Mouse (Mus musculus) lung, adult 2 months (tissue): ENCODE results near the gene Itgb1bp2. TPM values are rescaled to one million over a fixed set of nuclear protein-coding genes. Genes with fewer than 3 reads are reported as not detected.
"Not testable (repeated sequence)": the region's sequence is repeated elsewhere in the genome, so short reads cannot be mapped to it uniquely, and the experiment has no call there.

Experiments used
- DNase-seq: peaks from one replicate; pipeline ENCODE4 v3.0.0; 2022
- H3K4me1 ChIP-seq: fragments of 200-500 bp; 2 replicates; pipeline ENCODE4 v1.6.1; 2011; ENCODE audit warnings: low read length; ENCODE audit not compliant: control insufficient read depth, insufficient read depth
- H3K4me3 ChIP-seq: fragments of 200-500 bp; replicated peaks from 2 replicates; pipeline ENCODE3; 2011; ENCODE audit warnings: low read depth, mild to moderate bottlenecking, control low read depth, low read length; ENCODE audit errors: extremely low read depth
- CTCF ChIP-seq: fragments of 200-500 bp; IDR thresholded peaks from 2 replicates; pipeline ENCODE4 v1.5.1; 2011; ENCODE audit warnings: mild to moderate bottlenecking, low read length, control low read depth; ENCODE audit not compliant: insufficient read depth
- POLR2A ChIP-seq: fragments of 200-500 bp; IDR thresholded peaks from 2 replicates; pipeline ENCODE4 v1.6.1; 2011; ENCODE audit warnings: low read depth, mild to moderate bottlenecking, control low read depth, low read length, borderline replicate concordance; ENCODE audit errors: extremely low read depth
- WGBS: fragments of 180-500 bp; shearing (Covaris S2); methylation state at CpG from one replicate; pipeline ENCODE4 v1.1.7; 2018; 5-methylcytosine and 5-hydroxymethylcytosine counted together
- polyA plus RNA-seq: library from polyadenylated mRNA; depleted of rRNA; stranded (reverse); fragments of >200 nt; gene quantifications from 2 replicates; pipeline ENCODE4 v1.2.3, GENCODE M21; 2012; rRNA removed

The Itgb1bp2 gene
- polyA plus RNA-seq, 1 experiment, result 13.6 TPM

DNA sequence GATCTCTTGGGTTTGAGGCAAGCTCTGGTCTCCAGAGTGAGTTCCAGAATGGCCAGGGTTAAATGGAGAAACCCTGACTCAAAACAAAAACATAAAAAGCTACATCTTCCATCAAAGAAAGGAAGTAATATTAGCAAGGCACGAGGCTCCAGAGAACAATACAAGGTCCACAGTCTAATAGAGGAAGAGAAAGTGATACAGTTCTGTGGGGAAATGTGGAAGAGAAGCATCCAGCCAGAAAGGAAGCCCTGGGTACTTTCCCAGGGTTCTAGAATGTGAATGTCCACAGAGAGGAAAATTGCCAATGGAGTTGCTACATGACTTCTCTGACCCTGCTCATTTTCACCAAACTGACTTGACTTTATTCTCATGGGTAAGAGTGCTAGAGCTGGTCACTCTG, 2.3 kb downstream of the Itgb1bp2 start:
- WGBS, result 36% methylated on average over 1 of the region's 1 CpGs
- Histone ChIP-seq H3K4me3 (no peak overlapping the region), H3K4me1 (no peaks in the 10 kb centered on the region)
- no peak for DNase-seq
- no peak for TF ChIP-seq CTCF
- no peak for TF ChIP-seq POLR2A

DNA sequence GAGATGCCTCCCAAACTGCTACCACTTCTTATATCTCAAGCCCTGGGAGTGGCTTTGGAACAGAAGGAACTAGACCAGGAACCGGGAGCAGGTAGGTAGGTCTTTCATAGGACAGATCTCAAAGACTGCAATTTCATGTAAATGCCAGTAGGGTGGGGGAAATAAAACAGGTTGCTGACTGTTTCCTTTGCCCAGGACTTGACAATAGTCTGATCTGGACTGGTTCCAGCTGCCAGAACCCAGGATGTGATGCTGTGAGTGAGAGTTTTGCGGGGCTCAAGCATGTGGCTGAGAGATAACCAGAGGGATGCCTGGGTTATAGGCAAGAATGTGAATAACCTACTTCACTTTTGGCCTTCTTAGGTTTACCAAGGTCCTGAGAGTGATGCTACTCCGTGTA, 2.7 kb downstream of the Itgb1bp2 start:
- 63% methylated on average over 3 of the region's 3 CpGs for WGBS
- no peaks in the 10 kb centered on the region for H3K4me1 ChIP-seq
- no peak overlapping the region for H3K4me3 ChIP-seq
- no peak for DNase-seq
- TF ChIP-seq CTCF (no peak), POLR2A (no peak)

DNA sequence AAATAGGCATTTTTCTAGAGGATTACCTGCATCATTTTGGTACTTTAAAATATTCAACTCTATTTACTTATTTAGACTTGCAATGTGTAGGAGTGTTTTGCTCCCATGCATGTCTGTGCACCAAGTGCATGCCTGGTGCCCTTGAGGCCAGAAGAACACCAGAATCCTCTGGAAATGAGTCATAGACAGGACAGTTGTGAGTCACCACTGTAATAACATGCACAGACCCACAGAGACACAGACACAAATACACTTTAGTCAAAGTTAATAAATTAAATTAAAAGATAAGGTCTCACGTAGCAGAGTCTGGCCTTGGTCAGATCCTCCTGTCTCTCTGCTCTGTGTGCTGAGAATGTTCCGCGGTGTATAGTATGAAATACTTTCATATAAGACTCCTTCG, 23.3 kb downstream of the Itgb1bp2 start:
- no peaks in the 10 kb centered on the region for H3K4me1 ChIP-seq
- DNase-seq, result no peak
- TF ChIP-seq POLR2A, result no peak
- TF ChIP-seq CTCF, result no peak
- H3K4me3 ChIP-seq, result no peak overlapping the region
- 92% methylated on average over 4 of the region's 4 CpGs for WGBS

DNA sequence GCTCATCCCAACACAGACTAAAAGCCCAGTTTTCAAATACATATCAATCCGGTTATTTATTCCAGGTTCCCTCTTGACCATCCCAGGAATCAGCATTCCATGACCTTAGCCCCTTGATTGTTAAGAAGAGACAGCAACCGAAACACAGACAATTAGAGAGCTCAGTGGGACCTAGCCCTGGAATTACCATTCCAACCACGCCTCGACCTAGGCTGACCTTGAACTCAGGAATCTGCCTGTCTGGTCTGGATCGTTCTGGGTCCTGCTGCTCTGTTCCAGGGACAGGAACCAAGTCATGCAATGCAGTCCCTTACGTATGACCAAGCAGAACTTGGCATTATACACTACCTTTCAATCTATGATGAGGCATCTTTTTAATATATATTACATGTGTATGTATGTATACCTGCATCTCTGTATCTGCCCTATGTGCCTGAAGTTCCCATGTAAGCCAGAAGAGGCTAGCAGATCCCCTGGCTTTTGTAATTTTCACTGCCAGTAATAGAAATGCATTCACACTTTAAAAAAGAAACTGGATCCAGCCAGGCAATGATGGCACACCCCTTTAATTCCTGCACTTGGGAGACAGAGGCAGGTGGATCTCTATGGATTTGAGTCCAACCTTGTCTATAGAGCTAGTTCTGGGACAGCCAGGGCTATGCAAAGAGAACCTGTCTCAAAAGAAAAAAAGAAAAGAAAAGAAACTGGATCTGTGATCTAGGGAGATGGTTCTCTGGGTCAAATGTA, 32.9 kb downstream of the Itgb1bp2 start:
- DNase-seq, result no peak
- 71% methylated on average over 6 of the region's 6 CpGs for WGBS
- Histone ChIP-seq H3K4me3 (no peak overlapping the region), H3K4me1 (no peaks in the 10 kb centered on the region)
- TF ChIP-seq CTCF, result no peak
- no peak for TF ChIP-seq POLR2A

DNA sequence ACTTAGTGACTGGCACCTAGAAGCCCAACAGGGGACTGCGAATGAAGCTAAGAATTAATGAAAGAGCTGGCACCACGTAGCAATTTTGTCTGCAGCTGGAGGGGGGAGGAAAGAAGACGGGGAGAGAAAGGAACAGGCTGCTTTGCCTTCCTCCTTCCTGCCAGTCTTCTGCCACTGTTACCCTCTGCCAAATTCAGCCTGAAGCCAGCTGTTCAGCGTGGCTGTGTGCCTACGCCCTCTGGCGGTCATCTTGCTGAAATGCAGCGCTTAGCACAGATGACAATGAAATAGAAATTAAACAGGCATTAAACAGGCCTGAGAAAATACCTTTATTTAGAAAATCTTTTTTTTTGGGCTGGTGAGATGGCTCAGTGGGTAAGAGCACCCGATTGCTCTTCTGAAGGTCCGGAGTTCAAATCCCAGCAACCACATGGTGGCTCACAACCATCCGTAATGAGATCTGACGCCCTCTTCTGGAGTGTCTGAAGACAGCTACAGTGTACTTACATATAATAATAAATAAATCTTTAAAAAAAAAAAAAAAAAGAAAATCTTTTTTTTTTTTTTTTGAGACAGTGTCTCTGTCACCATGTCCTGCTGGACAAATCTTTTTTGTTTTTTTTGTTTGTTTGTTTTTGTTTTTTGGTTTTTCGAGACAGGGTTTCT, 37.7 kb downstream of the Itgb1bp2 start:
- 31% methylated on average over 12 of the region's 12 CpGs for WGBS
- not testable (repeated sequence) for H3K4me1 ChIP-seq, H3K4me3 ChIP-seq
- TF ChIP-seq CTCF, result peak; percentile 84
- DNase-seq, result peak; percentile 15

Other genes starting within 250 kb of the Itgb1bp2 start
- gene Snx12, start 226.5 kb upstream of the Itgb1bp2 start, polyA plus RNA-seq, result 11.3 and 26.5 TPM in 2 replicates
- 41.7 and 55.6 TPM in 2 replicates for gene Foxo4, start 194.6 kb upstream of the Itgb1bp2 start, polyA plus RNA-seq
- 0.51 and 0.57 TPM in 2 replicates for gene Gm614, start 185.1 kb upstream of the Itgb1bp2 start, polyA plus RNA-seq
- gene Il2rg, start 180.8 kb upstream of the Itgb1bp2 start, polyA plus RNA-seq, result 38.0 and 60.3 TPM in 2 replicates
- gene Gm20489, start 180.1 kb upstream of the Itgb1bp2 start, polyA plus RNA-seq, result not detected in 2 replicates
- gene Med12, start 175.1 kb upstream of the Itgb1bp2 start, polyA plus RNA-seq, result 109 and 128 TPM in 2 replicates
- gene Nlgn3, start 149.9 kb upstream of the Itgb1bp2 start, polyA plus RNA-seq, result 0.23 and 0.57 TPM in 2 replicates
- 6.2 and 7.2 TPM in 2 replicates for gene Gjb1, start 72.7 kb upstream of the Itgb1bp2 start, polyA plus RNA-seq
- 23.6 and 32.8 TPM in 2 replicates for gene Zmym3, start 28.2 kb upstream of the Itgb1bp2 start, polyA plus RNA-seq
- 57.9 and 96.3 TPM in 2 replicates for gene Nono, start 19.8 kb upstream of the Itgb1bp2 start, polyA plus RNA-seq
- gene Taf1, start 83.6 kb downstream of the Itgb1bp2 start, polyA plus RNA-seq, result 3.2 and 7.3 TPM in 2 replicates
- 59.0 and 107 TPM in 2 replicates for gene Ogt, start 191.0 kb downstream of the Itgb1bp2 start, polyA plus RNA-seq